Mouse (Mus musculus) frontal cortex, postnatal 14 days (tissue): Measurements from ENCODE around the gene Msi2.
A peak's percentile ranks its signal among the peaks of the same experiment; 100 is the strongest.

ENCODE experiments used
- DNase-seq, 2 experiments: peaks; one replicate each; pipeline ENCODE4 v3.0.0; 2022; ENCODE audit warnings: low spot score in 2 of 2

Gene Msi2

GRCm38 (mm10) chr11:88485987-88486386 is 232.3 kb downstream of the Msi2 start:
- DNase-seq = no peak

GRCm38 (mm10) chr11:88485088-88485487 is 233.2 kb downstream of the Msi2 start:
- DNase-seq = no peak

- no peak for DNase-seq
Observed at GRCm38 (mm10) chr11:88484047-88484446, 234.3 kb downstream of the Msi2 start.

GRCm38 (mm10) chr11:88482636-88483035 is 235.7 kb downstream of the Msi2 start:
- DNase-seq = no peak

GRCm38 (mm10) chr11:88482236-88482635 is 236.1 kb downstream of the Msi2 start:
- DNase-seq = no peak

- no peak for DNase-seq
Observed at GRCm38 (mm10) chr11:88481602-88482161, 236.6 kb downstream of the Msi2 start.

GRCm38 (mm10) chr11:88481092-88481601 is 237.2 kb downstream of the Msi2 start:
- DNase-seq = no peak

- DNase-seq = no peak
Observed at GRCm38 (mm10) chr11:88479498-88479897, 238.8 kb downstream of the Msi2 start.

- DNase-seq = no peak
Observed at GRCm38 (mm10) chr11:88474889-88475440, 243.3 kb downstream of the Msi2 start.

GRCm38 (mm10) chr11:88472731-88473130 is 245.6 kb downstream of the Msi2 start:
- no peak for DNase-seq

- no peak for DNase-seq
Observed at GRCm38 (mm10) chr11:88471981-88472647, 246.2 kb downstream of the Msi2 start.

GRCm38 (mm10) chr11:88470599-88470998 is 247.7 kb downstream of the Msi2 start:
- no peak for DNase-seq

GRCm38 (mm10) chr11:88468996-88469395 is 249.3 kb downstream of the Msi2 start:
- no peak for DNase-seq

- DNase-seq = peak in 1 of 2 experiments; percentile 24
Observed at GRCm38 (mm10) chr11:88467498-88468245, 250.6 kb downstream of the Msi2 start.

- no peak for DNase-seq
Observed at GRCm38 (mm10) chr11:88463951-88464350, 254.4 kb downstream of the Msi2 start.

- no peak for DNase-seq
Observed at GRCm38 (mm10) chr11:88462789-88463188, 255.5 kb downstream of the Msi2 start.

- no peak for DNase-seq
Observed at GRCm38 (mm10) chr11:88461601-88462000, 256.7 kb downstream of the Msi2 start.

- no peak for DNase-seq
Observed at GRCm38 (mm10) chr11:88459946-88460736, 258.2 kb downstream of the Msi2 start.

GRCm38 (mm10) chr11:88457241-88457738 is 261.0 kb downstream of the Msi2 start:
- DNase-seq = no peak

GRCm38 (mm10) chr11:88454867-88455806 is 263.2 kb downstream of the Msi2 start:
- no peak for DNase-seq
